Mouse (Mus musculus): ENCODE results near the gene Kdm4a.

Gene Kdm4a

GRCm38 (mm10) chr4:118179467-118180300 is at the start of gene Kdm4a:
Gene Kdm4a (minus strand): TSS chr4:118180043.
- peak; percentile 83 to 91 for DNase-seq (ENCODE audit: low spot score in 2 of 2)

- no peak for DNase-seq (ENCODE audit: low spot score in 2 of 2)
These were observed 49.4 kb upstream of the Kdm4a start for GRCm38 (mm10) chr4:118229035-118229770.

DNA sequence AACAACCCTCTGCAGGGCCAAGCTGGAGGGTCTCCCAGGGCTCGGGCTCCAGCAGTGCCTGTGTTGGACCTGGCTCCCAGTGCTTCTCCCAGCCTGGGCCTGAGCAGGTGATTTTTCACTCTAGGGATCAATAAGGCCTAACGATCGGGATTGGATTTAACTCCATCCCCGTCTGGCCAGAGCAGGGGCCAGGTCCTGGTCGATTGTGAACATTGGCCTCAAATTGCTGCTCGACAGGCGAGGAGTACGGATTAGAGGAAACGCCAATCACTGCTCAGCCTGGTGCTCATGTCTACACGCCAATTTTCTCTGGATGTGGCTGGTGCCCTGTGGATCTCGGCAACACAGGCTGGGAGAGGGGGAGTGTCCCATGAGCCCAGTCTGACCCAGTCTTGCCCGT is 47.6 kb upstream of the Kdm4a start:
- no peak for DNase-seq (ENCODE audit: low spot score in 2 of 2)

DNA sequence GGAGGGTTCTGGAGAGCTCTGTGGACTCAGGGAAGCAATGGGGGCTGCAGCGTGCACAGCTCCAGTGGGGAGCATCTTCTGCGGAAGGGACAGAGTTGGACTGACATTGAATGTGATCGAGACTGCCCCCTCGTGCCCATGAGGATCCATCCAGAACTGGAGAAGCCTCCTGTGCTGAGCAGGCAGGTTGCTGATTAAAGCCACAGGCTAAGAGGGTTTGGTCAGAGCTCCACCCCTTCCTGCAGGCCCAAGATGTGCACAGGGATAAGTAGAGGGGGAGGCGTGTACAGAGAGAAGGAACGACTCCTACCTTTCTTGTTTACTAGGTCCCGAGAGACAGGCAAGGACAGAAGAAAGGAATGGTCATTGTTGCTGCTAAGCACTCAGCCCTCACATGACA is 41.4 kb upstream of the Kdm4a start:
- no peak for DNase-seq (ENCODE audit: low spot score in 2 of 2)

DNA sequence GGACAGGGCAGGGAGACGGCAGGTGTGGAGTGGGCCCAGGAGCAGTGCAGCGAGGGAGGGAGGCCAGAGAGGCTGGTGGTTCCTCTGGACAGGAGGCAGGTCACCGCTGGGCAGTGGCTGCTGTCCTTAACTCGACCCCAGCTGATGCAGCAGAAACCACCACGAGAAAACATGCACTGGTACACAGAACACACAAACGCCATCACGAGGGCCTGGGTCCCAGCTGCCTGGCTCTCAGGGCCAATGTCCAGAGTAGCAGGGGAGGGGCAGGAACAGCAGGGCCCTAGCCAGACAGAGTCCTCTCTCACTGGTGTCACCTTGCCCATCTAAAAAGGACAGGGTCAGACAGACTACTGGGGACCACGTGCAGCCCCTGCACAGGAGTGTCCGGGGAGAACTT is 40.9 kb upstream of the Kdm4a start:
- DNase-seq (ENCODE audit: low spot score in 2 of 2): no peak

DNA sequence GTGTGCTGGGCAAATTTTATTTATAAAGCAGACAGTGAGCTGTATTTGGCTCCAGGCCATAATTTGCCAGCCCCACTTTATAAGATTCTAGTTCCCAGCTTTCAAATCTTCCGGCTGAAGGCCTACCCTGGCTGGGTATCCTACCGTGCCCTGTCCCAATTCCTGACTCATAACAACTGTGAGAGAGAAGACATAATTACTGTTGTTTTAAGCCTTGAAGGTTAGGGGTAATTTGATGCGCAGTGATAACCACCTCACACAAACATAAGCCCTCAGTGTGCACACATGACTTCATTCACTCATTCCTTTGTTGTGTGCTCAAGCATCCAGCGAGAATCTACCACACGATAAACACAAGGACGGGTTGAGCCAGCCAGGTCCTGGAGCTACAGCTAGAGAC is 39.6 kb upstream of the Kdm4a start:
- no peak for DNase-seq (ENCODE audit: low spot score in 2 of 2)

- no peak for DNase-seq (ENCODE audit: low spot score in 2 of 2)
These were observed 38.7 kb upstream of the Kdm4a start for GRCm38 (mm10) chr4:118218521-118218920.

- DNase-seq (ENCODE audit: low spot score in 2 of 2): peak; percentile 31 to 35
These were observed 37.1 kb upstream of the Kdm4a start for GRCm38 (mm10) chr4:118216726-118217595.

- DNase-seq (ENCODE audit: low spot score in 2 of 2): no peak
These were observed 35.0 kb upstream of the Kdm4a start for GRCm38 (mm10) chr4:118214891-118215290.

DNA sequence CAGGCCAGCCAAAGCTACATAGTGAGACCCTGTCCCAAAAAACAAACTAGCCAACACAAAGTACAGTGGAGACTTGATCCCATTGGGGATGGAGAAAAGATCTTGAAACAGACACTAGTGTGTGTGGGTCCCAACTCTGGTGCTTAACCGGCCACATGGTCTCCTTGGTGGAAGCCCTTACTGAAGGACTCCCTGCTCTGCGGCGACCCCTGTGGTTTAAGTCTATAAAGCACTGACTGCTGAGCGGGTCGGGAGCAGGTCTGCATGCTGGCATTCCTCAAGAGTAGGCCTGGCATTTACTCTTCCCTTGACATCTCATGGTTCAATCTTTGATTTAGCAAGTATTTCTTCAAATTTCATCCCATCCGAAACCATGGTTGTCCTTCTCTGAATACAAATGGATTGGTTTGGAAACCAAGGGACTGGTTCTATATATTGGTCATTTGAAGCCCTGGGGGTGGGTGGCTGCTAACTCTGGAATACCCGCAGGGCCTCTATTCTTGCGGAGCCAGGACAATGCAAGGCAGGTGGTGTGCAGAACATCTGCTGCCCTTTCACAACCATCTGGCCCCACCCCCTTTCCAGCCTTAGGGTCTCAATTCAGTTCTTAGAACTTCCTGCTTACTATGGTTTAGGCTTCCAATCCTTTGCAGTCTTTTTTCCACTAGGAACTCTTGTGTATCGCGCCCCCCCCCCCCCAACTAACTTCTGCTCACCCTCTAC is 27.2 kb upstream of the Kdm4a start:
- DNase-seq (ENCODE audit: low spot score in 2 of 2): no peak

DNA sequence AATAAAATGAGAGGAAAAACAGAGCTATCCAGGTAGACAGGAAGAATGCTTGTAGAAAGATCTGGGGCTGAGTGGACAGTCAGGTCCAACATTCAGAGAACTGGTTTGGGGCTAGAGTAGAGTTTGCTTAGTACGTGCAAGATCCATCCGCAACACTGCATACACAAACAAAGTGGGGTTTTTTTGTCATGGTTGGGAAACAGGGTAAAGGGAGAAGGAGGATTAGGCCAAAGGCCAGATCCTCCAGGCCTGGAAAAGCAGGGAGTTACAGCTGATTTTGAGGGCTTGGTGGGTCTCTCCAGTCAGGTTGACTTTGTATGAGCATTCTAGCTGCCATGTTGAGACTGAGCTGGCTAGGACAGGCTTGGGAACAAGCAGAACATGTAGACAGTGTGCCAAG is 26.1 kb upstream of the Kdm4a start:
- DNase-seq (ENCODE audit: low spot score in 2 of 2): no peak

GRCm38 (mm10) chr4:118199093-118199492 is 19.2 kb upstream of the Kdm4a start:
- DNase-seq (ENCODE audit: low spot score in 2 of 2): no peak

DNA sequence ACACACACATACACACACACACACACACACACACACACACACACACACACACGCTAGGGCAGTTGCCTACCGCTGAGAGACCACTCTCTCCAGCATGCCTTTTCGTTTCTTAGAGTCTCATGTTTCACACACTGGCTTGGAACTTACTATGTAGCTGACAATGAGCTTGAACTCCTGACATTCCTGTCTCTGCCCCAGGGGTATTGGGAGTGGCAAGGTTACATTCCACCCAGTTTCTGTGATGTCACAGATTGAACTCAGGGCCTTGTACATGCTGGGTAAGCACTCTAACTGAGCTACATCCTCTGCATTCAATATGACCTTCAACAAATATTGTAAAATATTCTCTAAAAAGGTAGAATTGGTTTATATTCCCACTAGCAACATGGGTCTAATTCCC is 18.8 kb upstream of the Kdm4a start:
- no peak for DNase-seq (ENCODE audit: low spot score in 2 of 2)

DNA sequence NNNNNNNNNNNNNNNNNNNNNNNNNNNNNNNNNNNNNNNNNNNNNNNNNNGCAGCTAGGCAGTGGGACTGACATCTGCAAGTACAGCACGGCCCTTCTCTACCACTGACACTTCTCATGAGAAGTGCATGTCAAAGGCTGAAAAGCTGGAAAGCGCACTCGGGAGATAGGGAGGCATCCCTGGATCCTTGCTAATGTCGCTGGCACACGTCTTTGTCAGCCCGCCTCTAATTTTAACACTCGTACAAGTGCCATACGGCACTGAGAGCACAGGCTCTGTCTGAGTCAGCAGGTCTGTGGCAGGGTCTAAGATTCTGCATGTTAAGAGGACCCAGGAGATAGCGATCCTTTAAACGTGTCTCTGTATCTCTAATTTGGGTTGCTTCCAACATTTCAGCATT is 16.3 kb upstream of the Kdm4a start:
- no peak for DNase-seq (ENCODE audit: low spot score in 2 of 2)

DNA sequence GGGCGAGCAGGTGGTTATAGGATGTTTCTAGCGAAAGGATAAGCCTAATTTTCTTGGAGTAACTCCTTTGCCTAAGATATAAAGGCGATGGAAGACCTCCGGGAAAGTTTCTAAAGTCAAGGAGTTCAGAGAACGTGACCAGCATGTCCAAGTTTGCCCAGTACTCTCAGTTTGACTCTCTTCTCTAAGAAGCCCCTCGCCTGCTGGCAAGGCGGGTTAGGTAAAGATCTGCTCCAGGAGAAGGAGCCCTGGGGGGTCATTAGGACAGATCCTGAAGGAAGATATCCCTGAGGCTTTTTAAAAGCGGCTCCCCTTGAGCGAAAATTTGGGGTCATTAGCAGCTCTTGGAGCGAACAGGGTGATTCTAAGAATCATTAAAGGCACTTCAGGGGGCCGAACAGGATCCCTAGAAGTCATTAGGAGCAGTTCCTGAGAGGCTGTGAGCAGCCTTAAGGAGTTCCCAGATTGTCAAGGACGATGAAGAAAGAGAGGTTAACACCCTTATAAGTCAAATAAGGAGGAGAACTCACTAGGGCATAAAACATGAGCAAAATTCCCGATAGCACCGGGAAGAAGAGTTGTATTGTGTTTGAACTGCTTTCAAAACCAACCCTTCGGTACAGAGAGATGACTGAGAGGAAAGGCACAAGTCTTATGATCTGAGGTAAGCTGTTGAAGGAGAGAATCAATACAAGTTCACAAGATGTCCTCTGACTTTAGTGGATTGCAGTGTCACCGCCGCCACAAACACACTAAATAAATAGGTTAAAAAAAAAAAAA is 648 bp upstream of the Kdm4a start:
- no peak for DNase-seq (ENCODE audit: low spot score in 2 of 2)

GRCm38 (mm10) chr4:118178952-118179466 is 834 bp downstream of the Kdm4a start:
- no peak for DNase-seq (ENCODE audit: low spot score in 2 of 2)

GRCm38 (mm10) chr4:118172461-118172860 is 7.4 kb downstream of the Kdm4a start:
- no peak for DNase-seq (ENCODE audit: low spot score in 2 of 2)

DNA sequence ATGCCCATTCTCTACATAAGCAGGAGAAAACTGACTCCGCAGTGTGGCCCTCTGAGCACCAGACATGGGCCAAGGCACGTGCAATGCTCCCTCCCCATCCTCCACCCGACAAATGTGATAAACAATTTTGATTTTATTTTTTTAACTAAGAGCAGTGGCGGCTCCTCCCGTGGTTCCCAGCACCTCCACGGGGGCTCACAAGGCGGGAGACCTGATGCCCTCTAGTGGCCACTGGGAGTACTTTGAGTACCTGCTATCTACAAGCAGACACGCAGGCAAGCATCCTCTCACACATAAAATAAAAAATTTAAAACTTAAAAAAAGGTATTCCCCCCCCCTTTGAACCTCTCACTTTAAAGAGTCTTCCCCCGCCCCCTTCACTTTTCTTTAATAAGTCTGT is 8.8 kb downstream of the Kdm4a start:
- DNase-seq (ENCODE audit: low spot score in 2 of 2): no peak

DNA sequence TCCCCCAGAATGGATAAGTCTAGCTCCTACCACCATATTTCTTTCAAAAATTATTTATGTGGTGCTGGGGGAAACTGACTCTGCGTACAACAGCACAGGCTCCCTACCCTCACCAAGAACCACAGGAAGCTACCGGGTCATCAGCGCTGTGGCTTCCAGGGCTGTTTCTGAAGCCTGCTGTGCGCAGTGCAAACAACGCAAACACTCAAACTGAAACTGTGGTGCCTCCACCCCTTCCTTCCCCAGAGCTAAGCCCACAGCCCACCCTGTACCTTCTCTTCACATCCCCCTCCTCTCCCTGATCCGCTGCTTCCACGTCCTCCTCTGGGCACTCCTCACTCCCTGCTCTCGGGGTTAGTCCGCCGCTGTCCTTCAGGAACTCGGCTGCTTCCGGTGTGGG is 17.7 kb downstream of the Kdm4a start:
- DNase-seq (ENCODE audit: low spot score in 2 of 2): no peak

GRCm38 (mm10) chr4:118157666-118158065 is 22.2 kb downstream of the Kdm4a start:
- no peak for DNase-seq (ENCODE audit: low spot score in 2 of 2)

DNA sequence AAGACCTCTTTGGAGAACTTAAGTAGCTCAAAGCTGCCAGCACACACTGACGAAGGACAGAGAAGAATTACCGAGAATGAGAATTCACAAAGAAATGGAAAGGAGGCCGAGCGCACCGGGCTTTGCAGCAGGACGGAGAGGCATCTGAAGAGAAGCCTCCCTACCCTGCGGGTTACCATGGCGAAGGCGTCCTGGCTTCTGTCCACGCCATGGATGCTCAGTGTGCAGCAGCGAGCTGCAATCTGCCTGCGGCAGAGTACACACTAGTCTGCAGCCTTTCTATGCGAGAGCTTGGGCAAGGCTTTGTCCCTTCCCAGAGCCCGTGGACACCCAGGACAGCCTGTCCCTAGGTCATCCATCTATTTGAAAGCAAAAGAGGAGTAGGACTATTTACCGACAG is 23.3 kb downstream of the Kdm4a start:
- DNase-seq (ENCODE audit: low spot score in 2 of 2): no peak
